Mouse (Mus musculus) myocyte (in vitro differentiated cells): Measurements from ENCODE around the gene Ssh2. TPM values are rescaled to one million over a fixed set of nuclear protein-coding genes. Genes with fewer than 3 reads are reported as not detected.

Experiments used
- H3K27me3 ChIP-seq: one replicate; pipeline ENCODE4 v1.6.1; 2011; ENCODE audit not compliant: control insufficient read depth, insufficient read depth, insufficient read length
- H3K36me3 ChIP-seq: one replicate; pipeline ENCODE4 v1.6.1; 2011; ENCODE audit not compliant: control insufficient read depth, insufficient read depth
- H3K4me2 ChIP-seq: one replicate; pipeline ENCODE4 v1.6.1; 2011; ENCODE audit warnings: low read depth, control low read depth
- H3K4me3 ChIP-seq: one replicate; pipeline ENCODE4 v1.5.1; 2011; ENCODE audit warnings: mild to moderate bottlenecking, control low read depth, moderate library complexity
- H3K79me2 ChIP-seq: one replicate; pipeline ENCODE4 v1.6.1; 2011; ENCODE audit not compliant: control insufficient read depth, insufficient read depth
- H3ac ChIP-seq: one replicate; pipeline ENCODE4 v1.6.1; 2011; ENCODE audit not compliant: control insufficient read depth, insufficient read length
- CEBPB ChIP-seq: IDR thresholded peaks from 2 replicates; pipeline ENCODE4 v1.6.1; 2011; ENCODE audit warnings: mild to moderate bottlenecking, moderate library complexity; ENCODE audit not compliant: poor library complexity, insufficient read depth, severe bottlenecking
- E2F4 ChIP-seq: IDR thresholded peaks from one replicate; pipeline ENCODE4 v1.6.1; 2011; ENCODE audit warnings: mild to moderate bottlenecking, control low read depth, moderate library complexity; ENCODE audit not compliant: insufficient read depth
- MAX ChIP-seq: IDR thresholded peaks from one replicate; pipeline ENCODE4 v1.6.1; 2011; ENCODE audit warnings: low read depth, mild to moderate bottlenecking, control low read depth
- MYOD1 ChIP-seq, 3 experiments: IDR thresholded peaks; one replicate each; pipeline ENCODE4 v1.6.1; 2011; ENCODE audit warnings: control low read depth in 2 of 3, low read depth in 2 of 3, mild to moderate bottlenecking in 2 of 3, moderate library complexity in 1 of 3; ENCODE audit not compliant: insufficient read length in 2 of 3, control insufficient read depth in 1 of 3
- MYOG ChIP-seq, 3 experiments: IDR thresholded peaks; one replicate each; pipeline ENCODE4 v1.6.1; 2011; ENCODE audit warnings: control low read depth in 2 of 3, low read depth in 2 of 3, mild to moderate bottlenecking in 2 of 3; ENCODE audit not compliant: insufficient read length in 2 of 3, control insufficient read depth in 1 of 3, insufficient read depth in 1 of 3
- POLR2A ChIP-seq: IDR thresholded peaks from one replicate; pipeline ENCODE4 v1.6.1; 2011; ENCODE audit warnings: low read depth, mild to moderate bottlenecking, control low read depth, moderate library complexity; ENCODE audit not compliant: insufficient read length
- POLR2AphosphoS2 ChIP-seq: IDR thresholded peaks from one replicate; pipeline ENCODE4 v1.6.1; 2011; ENCODE audit warnings: low read depth, control low read depth; ENCODE audit not compliant: insufficient read length
- REST ChIP-seq: IDR thresholded peaks from one replicate; pipeline ENCODE4 v1.6.1; 2011; ENCODE audit warnings: mild to moderate bottlenecking, control low read depth, moderate library complexity; ENCODE audit not compliant: insufficient read depth, insufficient read length
- SRF ChIP-seq: IDR thresholded peaks from one replicate; pipeline ENCODE4 v1.6.1; 2011; ENCODE audit warnings: low read depth; ENCODE audit not compliant: control insufficient read depth, insufficient read length
- TCF12 ChIP-seq: IDR thresholded peaks from one replicate; pipeline ENCODE4 v1.6.1; 2011; ENCODE audit warnings: mild to moderate bottlenecking, control low read depth; ENCODE audit not compliant: poor library complexity, insufficient read depth, severe bottlenecking
- TCF3 ChIP-seq: IDR thresholded peaks from one replicate; pipeline ENCODE4 v1.6.1; 2011; ENCODE audit warnings: low read depth, control low read depth; ENCODE audit not compliant: insufficient read length
- USF1 ChIP-seq: IDR thresholded peaks from one replicate; pipeline ENCODE4 v1.6.1; 2011; ENCODE audit warnings: low read depth, mild to moderate bottlenecking, control low read depth, moderate library complexity
- polyA plus RNA-seq: library from polyadenylated mRNA; unstranded; fragments of >200 nt; fragmentation: generic; extraction: Trizol; gene quantifications from one replicate; pipeline ENCODE4 v1.2.1, GENCODE M21; 2012; ENCODE audit warnings: missing spikeins

The Ssh2 gene
- polyA plus RNA-seq, 1 experiment = 4.8 TPM

DNA sequence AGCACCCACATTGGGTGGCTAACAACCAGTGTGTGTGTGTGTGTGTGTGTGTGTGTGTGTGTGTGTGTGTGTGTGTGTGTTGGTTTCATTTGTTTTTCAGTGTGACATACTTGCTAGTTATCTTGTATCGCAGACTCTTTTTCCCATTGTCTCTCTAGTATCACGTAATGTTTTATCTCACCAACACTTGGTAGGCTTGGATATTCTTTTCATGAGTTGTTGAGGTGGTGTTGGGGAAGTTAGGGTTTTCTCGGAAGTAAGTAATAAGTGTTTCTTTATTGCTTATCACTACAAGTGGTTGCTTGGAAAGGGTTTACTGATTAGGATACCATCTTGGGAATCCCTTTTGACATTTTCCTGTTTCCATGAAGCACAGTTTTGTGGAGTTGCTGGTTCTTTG, 91.1 kb downstream of the Ssh2 start:
- no peak for TF ChIP-seq CEBPB
- no peak for TF ChIP-seq USF1
- no peak for TF ChIP-seq REST
- TF ChIP-seq MYOG (IDR thresholded peaks at IDR 0.05; ENCODE audit: control insufficient read depth in 1 of 3, insufficient read depth in 1 of 3, insufficient read length in 2 of 3, low read depth in 2 of 3) = no peak
- no peak for TF ChIP-seq TCF12
- TF ChIP-seq TCF3 = no peak
- TF ChIP-seq MAX = no peak
- no peak for TF ChIP-seq SRF
- no peak for TF ChIP-seq POLR2AphosphoS2
- no peak for TF ChIP-seq MYOD1 (IDR thresholded peaks at IDR 0.05; ENCODE audit: control insufficient read depth in 1 of 3, insufficient read length in 2 of 3, low read depth in 2 of 3)
- TF ChIP-seq POLR2A = no peak
- no peak for TF ChIP-seq E2F4
- no peaks in the 10 kb centered on the region for H3K27me3 ChIP-seq
- no peaks in the 10 kb centered on the region for H3K36me3 ChIP-seq
- H3K79me2 ChIP-seq = no peaks in the 10 kb centered on the region
- H3K4me3 ChIP-seq = no peak overlapping the region
- H3ac ChIP-seq = no peak overlapping the region
- no peak overlapping the region for H3K4me2 ChIP-seq

DNA sequence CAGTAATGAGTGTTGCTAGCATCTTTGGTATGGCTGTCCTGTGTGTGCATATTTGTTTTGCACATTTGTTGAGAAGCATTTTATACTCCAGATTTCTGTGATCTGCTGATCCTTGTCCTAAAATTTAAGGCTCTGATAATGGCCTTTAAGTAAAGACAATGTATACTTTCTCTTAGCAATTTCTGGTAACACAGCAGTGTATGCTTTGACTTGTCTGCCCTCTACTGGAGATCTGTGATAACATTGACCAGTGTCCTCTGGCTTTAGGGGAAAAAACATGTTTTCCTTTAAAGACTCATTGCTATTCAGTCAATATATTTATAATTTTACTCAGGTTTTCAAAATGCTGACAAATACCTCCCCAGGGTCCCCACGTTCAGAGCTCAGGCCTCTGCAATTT, 92.4 kb downstream of the Ssh2 start:
- TF ChIP-seq TCF12 (no peak), MAX (no peak), CEBPB (no peak), POLR2AphosphoS2 (no peak), REST (no peak), POLR2A (no peak), USF1 (no peak), SRF (no peak), MYOD1 (IDR thresholded peaks at IDR 0.05; ENCODE audit: control insufficient read depth in 1 of 3, insufficient read length in 2 of 3, low read depth in 2 of 3) (no peak), MYOG (IDR thresholded peaks at IDR 0.05; ENCODE audit: control insufficient read depth in 1 of 3, insufficient read depth in 1 of 3, insufficient read length in 2 of 3, low read depth in 2 of 3) (no peak), TCF3 (no peak), E2F4 (no peak)

DNA sequence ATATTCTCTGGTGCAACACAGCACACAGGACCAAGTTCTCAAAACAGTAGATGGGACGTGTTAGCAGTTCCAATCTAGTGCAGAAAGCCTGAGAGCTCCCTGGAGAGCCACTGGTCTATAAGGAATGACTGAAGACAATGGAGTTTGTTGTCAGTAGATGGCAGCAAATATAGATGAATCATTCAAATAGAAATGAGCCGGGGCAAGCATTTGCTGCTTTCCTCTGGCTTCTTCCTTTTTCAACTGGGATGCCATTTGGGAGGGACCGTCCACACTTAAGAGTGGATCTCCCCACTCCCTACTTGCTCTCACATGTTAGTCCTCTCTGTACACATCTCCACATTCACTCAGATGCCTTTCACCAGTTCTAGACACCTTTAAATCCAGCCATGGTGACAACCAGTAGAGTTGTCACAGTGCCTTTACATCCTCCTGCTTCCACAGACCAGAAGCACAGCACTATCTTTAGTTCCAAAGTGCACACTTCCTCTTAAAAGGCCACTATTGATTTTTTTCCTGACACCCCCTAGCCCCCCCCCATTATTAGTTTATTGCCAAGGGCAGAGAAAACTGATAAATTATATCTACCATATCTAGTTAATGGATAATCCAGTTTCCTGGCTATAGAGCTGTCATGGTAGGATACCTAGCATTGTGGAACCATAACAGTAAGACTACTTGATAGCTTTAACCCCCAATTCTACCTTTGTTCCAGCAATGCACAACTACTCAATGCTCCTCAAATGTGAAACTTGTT, 101.8 kb downstream of the Ssh2 start:
- TF ChIP-seq USF1 = no peak
- no peak for TF ChIP-seq MAX
- no peak for TF ChIP-seq REST
- TF ChIP-seq MYOD1 (IDR thresholded peaks at IDR 0.05; ENCODE audit: control insufficient read depth in 1 of 3, insufficient read length in 2 of 3, low read depth in 2 of 3) = no peak
- TF ChIP-seq E2F4 = no peak
- TF ChIP-seq TCF12 = no peak
- no peak for TF ChIP-seq POLR2AphosphoS2
- no peak for TF ChIP-seq POLR2A
- TF ChIP-seq MYOG (IDR thresholded peaks at IDR 0.05; ENCODE audit: control insufficient read depth in 1 of 3, insufficient read depth in 1 of 3, insufficient read length in 2 of 3, low read depth in 2 of 3) = no peak
- TF ChIP-seq CEBPB = no peak
- Histone ChIP-seq H3K4me3 (no peak overlapping the region), H3K27me3 (no peaks in the 10 kb centered on the region)

More for the DNA sequence above, 92.4 kb downstream of the Ssh2 start:
- Histone ChIP-seq H3K36me3 (no peaks in the 10 kb centered on the region), H3K4me2 (no peak overlapping the region), H3ac (no peak overlapping the region), H3K4me3 (no peak overlapping the region), H3K27me3 (no peaks in the 10 kb centered on the region), H3K79me2 (no peaks in the 10 kb centered on the region)

DNA sequence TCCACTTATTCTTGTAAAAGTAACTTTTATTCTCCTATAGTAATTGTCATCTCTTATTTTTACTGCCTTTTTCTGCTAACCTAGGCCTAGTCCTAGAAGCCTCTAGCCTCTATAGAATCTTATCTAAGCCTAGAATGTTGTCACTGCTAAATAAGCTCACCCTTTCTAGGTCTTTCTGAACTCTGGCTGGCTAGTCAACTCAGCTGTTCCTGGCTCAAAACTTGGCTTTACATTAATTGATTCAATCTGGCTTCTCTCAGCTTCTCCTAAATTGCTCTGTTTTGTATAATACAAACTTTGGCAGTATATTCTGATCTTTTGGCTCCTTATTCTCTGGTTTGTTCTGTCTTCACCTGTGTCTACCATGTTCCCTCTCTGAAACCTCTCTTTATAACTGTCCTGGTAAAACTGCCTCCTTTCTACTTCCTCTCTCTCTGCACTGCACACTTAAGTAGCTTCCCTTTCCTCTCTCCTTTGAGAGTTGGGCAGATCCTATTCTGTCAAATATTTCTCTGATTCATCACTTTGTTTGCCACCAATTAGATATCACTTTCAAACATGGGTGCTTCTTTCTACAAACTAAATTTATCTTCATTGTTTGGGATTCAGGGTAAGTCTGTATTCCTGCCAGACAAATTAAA, 102.5 kb downstream of the Ssh2 start:
- Histone ChIP-seq H3ac (no peak overlapping the region), H3K4me2 (no peak overlapping the region), H3K4me3 (no peak overlapping the region), H3K27me3 (no peaks in the 10 kb centered on the region), H3K79me2 (no peaks in the 10 kb centered on the region), H3K36me3 (no peaks in the 10 kb centered on the region)
- TF ChIP-seq POLR2AphosphoS2 (no peak), TCF12 (no peak), SRF (no peak), MYOD1 (IDR thresholded peaks at IDR 0.05; ENCODE audit: control insufficient read depth in 1 of 3, insufficient read length in 2 of 3, low read depth in 2 of 3) (no peak), REST (no peak), POLR2A (no peak), TCF3 (no peak), E2F4 (no peak)

More for the DNA sequence above, 101.8 kb downstream of the Ssh2 start:
- H3K4me2 ChIP-seq = no peak overlapping the region
- H3ac ChIP-seq = no peak overlapping the region
- no peaks in the 10 kb centered on the region for H3K36me3 ChIP-seq
- no peaks in the 10 kb centered on the region for H3K79me2 ChIP-seq

DNA sequence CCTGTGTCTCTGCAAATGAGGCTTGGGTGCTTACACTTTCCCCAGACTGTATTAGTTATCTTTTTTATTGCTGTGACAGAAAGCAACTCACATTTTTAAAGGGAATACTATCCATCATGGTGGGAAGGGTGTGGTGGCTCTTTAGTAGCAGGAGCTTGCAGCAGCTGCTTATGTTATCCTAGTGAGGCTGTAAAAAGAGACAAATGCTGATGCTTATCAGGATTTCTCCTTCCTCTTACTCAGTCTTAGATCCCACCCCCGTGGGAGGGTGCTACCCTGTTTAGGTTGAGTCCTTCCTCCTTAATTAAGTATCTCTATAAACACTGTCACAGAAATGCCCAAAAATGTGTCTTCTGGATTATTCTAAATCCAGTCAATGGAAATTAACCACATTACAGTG, 105.1 kb downstream of the Ssh2 start:
- TF ChIP-seq USF1 = no peak
- no peak for TF ChIP-seq POLR2A
- peak in 2 of 3 experiments; percentile 7 to 66 for TF ChIP-seq MYOG (IDR thresholded peaks at IDR 0.05; ENCODE audit: control insufficient read depth in 1 of 3, insufficient read depth in 1 of 3, insufficient read length in 2 of 3, low read depth in 2 of 3)
- no peak for TF ChIP-seq SRF
- no peak for TF ChIP-seq REST
- TF ChIP-seq MYOD1 (IDR thresholded peaks at IDR 0.05; ENCODE audit: control insufficient read depth in 1 of 3, insufficient read length in 2 of 3, low read depth in 2 of 3) = peak in 2 of 3 experiments; percentile 33 to 61
- TF ChIP-seq CEBPB = no peak
- Histone ChIP-seq H3K36me3 (no peaks in the 10 kb centered on the region), H3ac (no peak overlapping the region), H3K27me3 (no peaks in the 10 kb centered on the region), H3K4me2 (peak overlapping the region; percentile 41), H3K79me2 (no peaks in the 10 kb centered on the region), H3K4me3 (no peak overlapping the region)
